Mouse (Mus musculus) megakaryocyte-erythroid progenitor cell, adult 5-6 weeks (primary cell): ENCODE data around the gene 4921539E11Rik. TPM values are rescaled to one million over a fixed set of nuclear protein-coding genes. Genes with fewer than 3 reads are reported as not detected.

Source experiments
- ATAC-seq: replicated peaks from 2 replicates; pipeline ENCODE4 v1.8.0; 2016; ENCODE audit warnings: mild to moderate bottlenecking, inconsistent platforms; ENCODE audit not compliant: severe bottlenecking, poor library complexity, low FRiP score, low TSS enrichment
- total RNA-seq, 2 experiments: library from RNA; stranded (forward) in 1 of 2; stranded (reverse) in 1 of 2; fragments of 200-1000, 215-1000 nt in 1 of 2; fragments of >200 nt in 1 of 2; fragmentation: Nextera tagmentation in 1 of 2; gene quantifications; 2 replicates each; pipeline ENCODE4 v1.2.3; 2014 to 2017

Gene 4921539E11Rik
- total RNA-seq, 2 experiments from 2014 or later, result not detected

DNA sequence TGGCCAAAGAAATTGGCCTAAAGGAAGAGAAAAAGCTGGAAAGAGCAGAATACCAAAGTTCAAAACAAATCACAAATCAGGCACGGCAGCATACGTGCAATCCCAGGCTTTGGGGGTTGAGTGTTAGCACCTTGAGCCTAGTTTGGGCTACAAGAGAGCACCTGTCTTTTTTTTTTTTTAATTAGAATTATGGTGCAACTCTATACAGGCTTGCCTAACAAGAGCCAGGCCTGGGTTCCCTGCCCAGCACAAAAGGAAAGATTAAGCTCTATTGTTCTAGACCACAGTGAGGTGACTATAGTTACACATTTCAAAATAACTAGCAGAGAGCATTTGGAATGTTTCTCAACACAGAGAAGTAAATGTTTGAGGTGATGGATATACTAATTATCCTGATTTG, 42.9 kb downstream of the 4921539E11Rik start:
- ATAC-seq, result no peak

DNA sequence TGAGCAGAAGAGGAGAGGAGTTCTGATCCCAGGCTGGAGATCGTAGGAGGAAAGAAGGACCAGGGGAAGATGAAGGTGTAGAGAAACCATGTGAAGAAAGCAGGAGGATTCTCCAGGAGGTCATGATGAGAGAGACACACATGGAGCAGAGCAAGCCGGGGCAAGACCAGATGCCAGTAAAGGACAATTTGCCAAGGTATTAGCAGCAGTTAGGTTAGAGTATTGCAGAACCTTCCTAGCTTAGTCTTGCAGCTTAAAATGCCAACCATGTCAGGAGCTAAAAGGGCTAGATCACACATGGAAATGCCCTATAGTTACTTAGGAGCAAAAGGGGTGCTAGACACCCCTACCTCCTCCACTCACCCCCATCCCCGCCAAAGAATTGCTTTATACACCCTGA, 43.4 kb downstream of the 4921539E11Rik start:
- no peak for ATAC-seq

DNA sequence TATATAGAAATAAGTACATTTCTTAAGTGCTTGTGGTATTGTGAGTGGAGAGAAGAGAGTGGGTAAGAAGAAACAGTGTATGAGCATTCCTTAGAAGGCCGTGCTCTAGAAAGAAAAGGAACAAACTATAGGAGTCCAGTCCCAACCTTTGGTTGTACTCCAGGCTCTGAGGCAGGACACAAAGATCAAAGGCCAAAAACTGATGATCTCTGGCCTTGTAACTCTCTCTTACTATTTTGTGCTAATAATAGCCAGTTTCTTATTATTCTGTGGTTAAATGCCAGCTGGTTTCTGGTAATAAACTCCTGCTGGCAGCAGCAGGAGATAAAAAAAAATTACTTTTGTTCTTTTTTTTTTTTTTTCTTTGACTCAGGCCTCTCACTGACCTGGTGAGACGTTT, 58.5 kb downstream of the 4921539E11Rik start:
- no peak for ATAC-seq

- ATAC-seq, result no peak
These were observed 67.8 kb downstream of the 4921539E11Rik start for GRCm38 (mm10) chr4:103222854-103223253.

DNA sequence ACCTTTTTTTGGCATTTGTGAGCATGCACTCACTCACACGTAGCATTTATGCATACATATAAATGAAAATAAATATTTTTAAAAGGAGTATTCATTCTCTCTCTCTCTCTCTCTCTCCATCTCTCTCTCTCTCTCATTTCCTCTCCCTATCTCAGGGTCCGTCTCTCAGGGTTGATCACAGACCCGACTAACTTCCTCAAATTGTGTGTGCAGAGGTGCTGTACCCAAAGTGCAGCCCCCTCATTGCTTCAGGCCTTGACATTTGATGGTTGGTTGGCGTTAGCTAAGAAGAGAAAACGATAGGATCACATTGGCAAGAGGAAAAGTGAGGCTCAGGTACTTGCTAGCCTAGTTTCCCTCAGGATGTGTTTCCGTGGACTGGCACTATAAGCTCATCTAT, 68.9 kb downstream of the 4921539E11Rik start:
- ATAC-seq, result no peak

- no peak for ATAC-seq
These were observed 71.7 kb downstream of the 4921539E11Rik start for GRCm38 (mm10) chr4:103219011-103219410.

GRCm38 (mm10) chr4:103216046-103216445, 74.6 kb downstream of the 4921539E11Rik start:
- no peak for ATAC-seq

- ATAC-seq, result peak; percentile 90
These were observed 75.5 kb downstream of the 4921539E11Rik start, which contains the start of gene Slc35d1 for GRCm38 (mm10) chr4:103214925-103215820. Gene Slc35d1, minus strand, starts transcription at chr4:103215164.

GRCm38 (mm10) chr4:103214498-103214924, 76.2 kb downstream of the 4921539E11Rik start:
- peak; percentile 38 for ATAC-seq

- ATAC-seq, result peak; percentile 22
These were observed 76.7 kb downstream of the 4921539E11Rik start for GRCm38 (mm10) chr4:103213859-103214497.

GRCm38 (mm10) chr4:103208553-103208952, 82.1 kb downstream of the 4921539E11Rik start:
- no peak for ATAC-seq

GRCm38 (mm10) chr4:103203646-103204045, 87.0 kb downstream of the 4921539E11Rik start:
- ATAC-seq, result no peak

DNA sequence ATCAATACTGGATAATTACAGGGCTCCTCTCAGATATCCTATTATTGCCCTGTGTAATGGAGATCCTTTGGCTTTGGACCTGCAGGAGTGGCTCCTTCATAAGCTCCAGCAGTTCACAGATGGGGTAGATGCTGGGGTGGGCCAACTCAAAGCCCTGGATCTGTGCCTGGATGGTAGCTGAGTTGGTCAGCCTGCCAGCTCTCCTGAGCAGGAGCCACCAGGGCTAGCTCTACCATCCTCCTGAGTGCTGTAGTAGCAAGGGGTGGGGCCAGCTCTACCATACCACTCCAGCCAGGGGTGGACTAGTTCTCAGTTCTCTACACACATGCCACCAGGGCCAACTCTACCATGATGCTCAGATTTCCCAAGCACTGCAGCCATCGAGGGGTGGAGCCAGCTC, 90.6 kb downstream of the 4921539E11Rik start:
- ATAC-seq, result no peak

DNA sequence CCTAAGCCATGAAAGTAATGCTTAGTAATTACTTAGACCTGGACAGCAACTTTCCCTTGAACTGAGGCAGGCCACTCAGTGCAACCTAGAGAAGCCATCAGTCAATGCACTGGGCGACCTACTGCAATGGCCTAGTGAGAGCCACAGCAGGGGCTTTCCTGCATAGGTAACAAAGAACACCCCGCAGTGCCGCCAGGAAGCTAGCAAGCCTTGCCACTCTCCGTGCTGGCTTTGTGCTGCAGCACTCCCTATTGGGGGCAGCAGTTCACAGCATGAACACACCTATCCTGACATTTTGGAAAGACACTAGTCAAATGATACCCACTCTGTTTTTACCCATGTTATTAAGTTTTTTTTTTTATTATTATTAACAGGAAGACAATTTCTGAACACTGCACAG, 91.6 kb downstream of the 4921539E11Rik start:
- no peak for ATAC-seq

GRCm38 (mm10) chr4:103197401-103197800, 93.3 kb downstream of the 4921539E11Rik start:
- ATAC-seq, result no peak

GRCm38 (mm10) chr4:103192421-103192820, 98.2 kb downstream of the 4921539E11Rik start:
- ATAC-seq, result no peak

- ATAC-seq, result peak; percentile 85
These were observed 101.7 kb downstream of the 4921539E11Rik start for GRCm38 (mm10) chr4:103188786-103189640.
